Comparison of ENCODE assay signal across 8 mouse cellular contexts in genomic region chr6:144781431-144782030, GRCm38 (mm10). TPM values are rescaled to one million over a fixed set of nuclear protein-coding genes. Genes with fewer than 3 reads are reported as not detected.
A peak's percentile ranks its signal among the peaks of the same experiment; 100 is the strongest.
DNase-seq lines count a peak whose midpoint lies in the region; ATAC-seq and TF ChIP-seq lines count a peak whose summit lies in the region.

TSS of gene Sox5 (minus strand) at chr6:144781977.

- no peaks in the 10 kb centered on the region for H3K36me3 ChIP-seq in limb, embryonic 12.5 days
- H3K36me3 ChIP-seq in midbrain, embryonic 11.5 days (ENCODE audit: control insufficient read depth, insufficient read depth, low read length), result no peaks in the 10 kb centered on the region

- no peaks in the 10 kb centered on the region for H3K4me1 ChIP-seq in cerebellum, adult 2 months (ENCODE audit: control insufficient read depth, insufficient read depth, low read length)
- no peaks in the 10 kb centered on the region; the same call in 1 of the 2 replicates for H3K4me1 ChIP-seq in embryonic fibroblast, embryonic 13.5 days (ENCODE audit: control insufficient read depth, insufficient read depth, low read length)
- H3K4me1 ChIP-seq in limb, embryonic 12.5 days (replicated peaks), result peaks cover 27% of the 10 kb centered on the region
- no peaks in the 10 kb centered on the region for H3K4me1 ChIP-seq in midbrain, embryonic 11.5 days (ENCODE audit: control insufficient read depth, insufficient read depth, low read length)

- H3K4me2 ChIP-seq in limb, embryonic 12.5 days, result peak within 1 kb of the TSS; percentile 93
- H3K4me2 ChIP-seq in midbrain, embryonic 11.5 days, result peak within 1 kb of the TSS; percentile 46

- no peaks in the 10 kb centered on the region for H3K27me3 ChIP-seq in cerebellum, adult 2 months (ENCODE audit: control insufficient read depth, insufficient read depth, low read length)
- H3K27me3 ChIP-seq in limb, embryonic 12.5 days, result peaks cover 15% of the 10 kb centered on the region
- peaks cover 7% of the 10 kb centered on the region; the same call in 1 of the 2 replicates for H3K27me3 ChIP-seq in midbrain, embryonic 11.5 days (ENCODE audit: control insufficient read depth, insufficient read depth, low read length)

- no peak for TF ChIP-seq CTCF in cerebellum, adult 2 months (IDR thresholded peaks at IDR 0.05; ENCODE audit: borderline replicate concordance, insufficient read depth, low read depth, low read length)
- no peak for TF ChIP-seq CTCF in embryonic fibroblast, embryonic 13.5 days (IDR thresholded peaks at IDR 0.05; ENCODE audit: borderline replicate concordance, insufficient read depth, low read length)

- ATAC-seq in limb, embryonic 12.5 days (ENCODE audit: insufficient number of reproducible peaks, insufficient read depth, low FRiP score, low TSS enrichment, low read depth), result peak; percentile 49
- ATAC-seq in midbrain, embryonic 11.5 days (ENCODE audit: low FRiP score), result peak; percentile 79

- peak; percentile 54 to 57 for DNase-seq in cerebellum, adult 2 months
- no peak for DNase-seq in cerebellum, adult 11 months
- peak; percentile 48 to 54 for DNase-seq in heart, adult 9 months (ENCODE audit: low spot score in 2 of 2)
- DNase-seq in kidney, adult 8-10 months, result peak; percentile 19 to 31
- peak; percentile 97 for DNase-seq in midbrain, embryonic 11.5 days (ENCODE audit: low spot score, missing footprints)
- DNase-seq in spleen, adult 12 weeks (ENCODE audit: low spot score), result peak; percentile 30

- no peak within 1 kb of the TSS for H3K27ac ChIP-seq in cerebellum, adult 2 months (ENCODE audit: insufficient read depth, low read length)
- H3K27ac ChIP-seq in embryonic fibroblast, embryonic 13.5 days (ENCODE audit: insufficient read depth, low read length), result no peak within 1 kb of the TSS
- peak within 1 kb of the TSS; percentile 64; the same call in 1 of the 2 replicates for H3K27ac ChIP-seq in limb, embryonic 12.5 days
- H3K27ac ChIP-seq in midbrain, embryonic 11.5 days (ENCODE audit: low read depth, low read length), result peak within 1 kb of the TSS; percentile 60; the same call in 1 of the 2 replicates

- H3K9me3 ChIP-seq in limb, embryonic 12.5 days, result no peaks in the 10 kb centered on the region
- no peaks in the 10 kb centered on the region for H3K9me3 ChIP-seq in midbrain, embryonic 11.5 days (ENCODE audit: control insufficient read depth, low read length)

- peak within 1 kb of the TSS; percentile 81 for H3K9ac ChIP-seq in limb, embryonic 12.5 days (replicated peaks)
- peak within 1 kb of the TSS; percentile 83 for H3K9ac ChIP-seq in midbrain, embryonic 11.5 days (ENCODE audit: low read length)

- 1% methylated on average over 46 of the region's 47 CpGs for WGBS in cerebellum, adult 2 months
- WGBS in limb, embryonic 12.5 days, result under 1% methylated on average over 39 of the region's 47 CpGs
- WGBS in midbrain, embryonic 11.5 days, result under 1% methylated on average over 46 of the region's 47 CpGs

- peak within 1 kb of the TSS; percentile 73 for H3K4me3 ChIP-seq in cerebellum, adult 2 months (replicated peaks; ENCODE audit: insufficient read depth, low read depth, low read length)
- peak within 1 kb of the TSS; percentile 52 for H3K4me3 ChIP-seq in embryonic fibroblast, embryonic 13.5 days (ENCODE audit: insufficient read depth, low read length)
- peak within 1 kb of the TSS; percentile 76 for H3K4me3 ChIP-seq in limb, embryonic 12.5 days (replicated peaks)
- peak within 1 kb of the TSS; percentile 70 for H3K4me3 ChIP-seq in midbrain, embryonic 11.5 days (ENCODE audit: low read depth, low read length)

- TF ChIP-seq POLR2A in cerebellum, adult 2 months (IDR thresholded peaks at IDR 0.05; ENCODE audit: borderline replicate concordance, insufficient read depth, low read length), result no peak
- no peak for TF ChIP-seq POLR2A in embryonic fibroblast, embryonic 13.5 days (IDR thresholded peaks at IDR 0.05; ENCODE audit: low read depth, low read length)

RNA-seq across cellular contexts. Expression of gene Sox5, which starts in this region (rescaled TPM):
- polyA plus RNA-seq in cerebellum, adult 2 months (2012; rRNA removed), result 12.4 and 13.3 TPM in 2 replicates
- 2.8 and 3.1 TPM in 2 replicates for polyA plus RNA-seq in embryonic fibroblast, embryonic 13.5 days (2011; ENCODE audit: insufficient read length, low read depth, missing spikeins)
- 92.0 and 96.1 TPM in 2 replicates for polyA plus RNA-seq in limb, embryonic 12.5 days (2016; fragmentation: Nextera tagmentation; extraction: Ambion mirVana)
- polyA plus RNA-seq in midbrain, embryonic 11.5 days (2014; fragmentation: Nextera tagmentation; extraction: Ambion mirVana), result 23.0 and 28.9 TPM in 2 replicates

Comparison
In these comparisons a context has a peak if more than half of its experiments do, and no peak if none do; other contexts are left out.
1. H3K27ac ChIP-seq: peak in limb, embryonic 12.5 days (single experiment) and midbrain, embryonic 11.5 days (single experiment); none in cerebellum, adult 2 months (single experiment) and embryonic fibroblast, embryonic 13.5 days (single experiment).
2. Peak in every context shown above with its lines, with median percentiles within 50 percentile points of each other: H3K4me3 ChIP-seq.